ENCODE assay signal across 10 mouse cellular contexts in genomic region chr8:119812650-119813431, GRCm38 (mm10). TPM values are rescaled to one million over a fixed set of nuclear protein-coding genes. Genes with fewer than 3 reads are reported as not detected.
DNase-seq lines count a peak whose midpoint lies in the region; ATAC-seq and TF ChIP-seq lines count a peak whose summit lies in the region.
"Had no signal": no experiment of that assay in that cellular context is flagged by ENCODE, and none has a peak within 500 bp of the region (broad histone marks: within the 10 kb centered on the region; RNA-seq: fewer than 3 reads in every experiment).

No protein-coding gene starts in this region.

- no peak for TF ChIP-seq CTCF in MEL (IDR thresholded peaks at IDR 0.05 in 2 of 3, conservative IDR thresholded peaks at IDR 0.05 in 1 of 3; ENCODE audit: control insufficient read depth in 1 of 3, insufficient read depth in 1 of 3, low read depth in 2 of 3, low read length in 3 of 3, poor library complexity in 1 of 3, severe bottlenecking in 1 of 3)
- no peak for TF ChIP-seq CTCF in kidney, postnatal 0 days (IDR thresholded peaks at IDR 0.05; ENCODE audit: low read depth)

- no peaks in the 10 kb centered on the region for H3K79me2 ChIP-seq in MEL (ENCODE audit: control insufficient read depth, insufficient read depth, low read length, poor library complexity)

- H3K27me3 ChIP-seq in MEL (ENCODE audit: control insufficient read depth in 1 of 2, insufficient read depth in 2 of 2, low read length in 2 of 2) = no peaks in the 10 kb centered on the region
- H3K27me3 ChIP-seq in kidney, postnatal 0 days (ENCODE audit: insufficient read depth, low read length) = no peaks in the 10 kb centered on the region
- H3K27me3 ChIP-seq: hindbrain, embryonic 15.5 days; Patski had no signal

- peak; percentile 13; the same call in 1 of the 2 replicates for ATAC-seq in kidney, postnatal 0 days (replicated peaks; ENCODE audit: low FRiP score, low read depth)
- ATAC-seq in megakaryocyte-erythroid progenitor cell, adult 5-6 weeks (replicated peaks; ENCODE audit: low FRiP score, low TSS enrichment, poor library complexity, severe bottlenecking) = peak; percentile 21; the same call in 1 of the 2 replicates
- no peak for ATAC-seq in cerebellum, adult (ENCODE audit: insufficient number of reproducible peaks, low FRiP score, low TSS enrichment)
- ATAC-seq: Patski had no signal

- peak overlapping the region; percentile 96 for H3K27ac ChIP-seq in MEL (ENCODE audit: control insufficient read depth, low read depth, low read length)
- peak overlapping the region; percentile 56; the same call in 1 of the 2 replicates for H3K27ac ChIP-seq in kidney, postnatal 0 days
- H3K27ac ChIP-seq: hindbrain, embryonic 15.5 days had no signal

- H3K9ac ChIP-seq in MEL (ENCODE audit: control insufficient read depth, low read depth, low read length, poor library complexity, severe bottlenecking) = peak overlapping the region; percentile 55
- 0 out of 2 replicates have a peak overlapping the region, but pooled peaks have one; percentile 18 for H3K9ac ChIP-seq in kidney, postnatal 0 days (ENCODE audit: low read depth, low read length)
- H3K9ac ChIP-seq: hindbrain, embryonic 15.5 days had no signal

- 49% methylated on average over 12 of the region's 12 CpGs for WGBS in kidney, postnatal 0 days

- no peaks in the 10 kb centered on the region for H3K9me3 ChIP-seq in MEL (replicated peaks; ENCODE audit: insufficient read depth, low read length)
- H3K9me3 ChIP-seq in kidney, postnatal 0 days (replicated peaks; ENCODE audit: low read length) = no peaks in the 10 kb centered on the region
- H3K9me3 ChIP-seq: hindbrain, embryonic 15.5 days had no signal

- peak overlapping the region; percentile 10 to 25 for H3K4me3 ChIP-seq in MEL (ENCODE audit: control insufficient read depth in 1 of 2, insufficient read depth in 1 of 2, low read depth in 2 of 2, low read length in 2 of 2)
- no peak overlapping the region for H3K4me3 ChIP-seq in kidney, postnatal 0 days (replicated peaks; ENCODE audit: low read depth, low read length)
- H3K4me3 ChIP-seq: hindbrain, embryonic 15.5 days had no signal

- DNase-seq in heart, adult 9 months (ENCODE audit: low spot score in 2 of 2) = peak; percentile 15 to 60
- DNase-seq in heart, postnatal 4 days = no peak
- peak; percentile 89 for DNase-seq in MEL (ENCODE audit: low read depth, low spot score)
- peak; percentile 47 for DNase-seq in kidney, postnatal 0 days (ENCODE audit: low spot score)
- peak; percentile 82 for DNase-seq in thymus, postnatal 4 days
- DNase-seq in cerebellum, adult 8-10 months = no peak

- H3K4me2 ChIP-seq in kidney, postnatal 0 days (ENCODE audit: low read length) = no peak overlapping the region; the same call in 1 of the 2 replicates
- H3K4me2 ChIP-seq: hindbrain, embryonic 15.5 days had no signal

- TF ChIP-seq RAD21 in MEL (IDR thresholded peaks at IDR 0.05; ENCODE audit: low read depth, low read length) = no peak

- H3K36me3 ChIP-seq in MEL (ENCODE audit: control insufficient read depth in 1 of 2, insufficient read depth in 2 of 2, low read length in 2 of 2) = peaks cover 0 to 30% of the 10 kb centered on the region in 2 experiments; a peak in 2 of 4 replicates
- no peaks in the 10 kb centered on the region for H3K36me3 ChIP-seq in kidney, postnatal 0 days (ENCODE audit: insufficient read depth, low read length)

- peak; percentile 32 to 46; a peak in 1 of 4 replicates for TF ChIP-seq POLR2A in MEL (IDR thresholded peaks at IDR 0.05; ENCODE audit: control insufficient read depth in 1 of 2, insufficient read depth in 1 of 2, low read depth in 1 of 2, low read length in 2 of 2, poor library complexity in 1 of 2)

- peak; percentile 82 to 84 for TF ChIP-seq EP300 in MEL (IDR thresholded peaks at IDR 0.05; ENCODE audit: low read depth in 1 of 2, low read length in 2 of 2)

- peaks cover 12 to 41% of the 10 kb centered on the region in 2 experiments for H3K4me1 ChIP-seq in MEL (ENCODE audit: control insufficient read depth in 1 of 2, insufficient read depth in 2 of 2, low read length in 2 of 2)
- peaks cover 21% of the 10 kb centered on the region for H3K4me1 ChIP-seq in kidney, postnatal 0 days (replicated peaks; ENCODE audit: insufficient read depth, low read length)

TF ChIP-seq in MEL, 35 proteins besides CTCF, POLR2A, EP300 and RAD21:
- TF ChIP-seq ELF1 (IDR thresholded peaks at IDR 0.05; ENCODE audit: low read depth, low read length) (peak; percentile 70), MXI1 (IDR thresholded peaks at IDR 0.05; ENCODE audit: low read depth, low read length) (peak; percentile 74; the same call in 1 of the 2 replicates), USF1 (IDR thresholded peaks at IDR 0.05; ENCODE audit: low read depth, low read length) (peak; percentile 57; the same call in 1 of the 2 replicates), POLR2AphosphoS2 (IDR thresholded peaks at IDR 0.05; ENCODE audit: low read length) (0 out of 2 replicates have a peak, but pooled peaks have one; percentile 44), MYB (IDR thresholded peaks at IDR 0.05; ENCODE audit: low read depth, low read length) (no peak), HCFC1 (IDR thresholded peaks at IDR 0.05; ENCODE audit: low read depth, low read length) (peak; percentile 65; the same call in 1 of the 2 replicates), JUND (IDR thresholded peaks at IDR 0.05; ENCODE audit: low read depth, low read length) (peak; percentile 43; the same call in 1 of the 2 replicates), NELFE (IDR thresholded peaks at IDR 0.05; ENCODE audit: low read depth, low read length) (peak; percentile 36; the same call in 1 of the 2 replicates), ETS1 (IDR thresholded peaks at IDR 0.05; ENCODE audit: low read depth, low read length) (peak; percentile 72), TBP (IDR thresholded peaks at IDR 0.05; ENCODE audit: low read depth, low read length) (peak; percentile 74), ZMIZ1 (IDR thresholded peaks at IDR 0.05; ENCODE audit: low read depth, low read length) (no peak), MAZ (IDR thresholded peaks at IDR 0.05; ENCODE audit: low read depth, low read length) (peak; percentile 70; the same call in 1 of the 2 replicates), MAX (IDR thresholded peaks at IDR 0.05; ENCODE audit: low read length) (peak; percentile 89), CHD2 (IDR thresholded peaks at IDR 0.05; ENCODE audit: low read length) (peak; percentile 60), GATA1 (IDR thresholded peaks at IDR 0.05; ENCODE audit: low read depth, low read length) (peak; percentile 81), TAL1 (IDR thresholded peaks at IDR 0.05; ENCODE audit: low read length) (no peak), SIN3A (IDR thresholded peaks at IDR 0.05; ENCODE audit: low read length) (peak; percentile 83), TCF12 (IDR thresholded peaks at IDR 0.05; ENCODE audit: low read depth, low read length) (peak; percentile 56; the same call in 1 of the 2 replicates), UBTF (IDR thresholded peaks at IDR 0.05; ENCODE audit: borderline replicate concordance, insufficient read depth, low read depth, low read length) (no peak), RCOR1 (IDR thresholded peaks at IDR 0.05; ENCODE audit: low read depth, low read length) (peak; percentile 77), BHLHE40 (IDR thresholded peaks at IDR 0.05; ENCODE audit: borderline replicate concordance, low read depth, low read length) (peak; percentile 73), MYC (IDR thresholded peaks at IDR 0.05; ENCODE audit: low read depth, low read length) (peak; percentile 92), USF2 (IDR thresholded peaks at IDR 0.05; ENCODE audit: borderline replicate concordance in 1 of 2, insufficient read depth in 1 of 2, low read depth in 1 of 2, low read length in 2 of 2) (no peak), E2F4 (IDR thresholded peaks at IDR 0.05; ENCODE audit: borderline replicate concordance, low read depth, low read length) (no peak), CHD1 (IDR thresholded peaks at IDR 0.05; ENCODE audit: low read depth, low read length) (no peak)

RNA-seq across cellular contexts. Expression of gene Cotl1, which starts 27.5 kb away (rescaled TPM):
- total RNA-seq in heart, postnatal 4 days (2021) = 10 to 100 TPM; 51.5 to 56.0 TPM
- 60.5 and 70.3 TPM in 2 replicates for total RNA-seq in MEL (2012; rRNA removed)
- 100 to 1,000 TPM in 1 of 2 experiments, not detected in 1; 114 TPM for polyA plus RNA-seq in MEL (2012; ENCODE audit: insufficient read depth in 1 of 2, insufficient read length in 2 of 2, low read depth in 1 of 2, low replicate concordance in 2 of 2, missing spikeins in 1 of 2)
- polyA plus RNA-seq in kidney, postnatal 0 days (2015; fragmentation: Nextera tagmentation; extraction: Ambion mirVana) = 101 and 117 TPM in 2 replicates
- 24.4 and 63.9 TPM in 2 replicates for total RNA-seq in megakaryocyte-erythroid progenitor cell, adult 5-6 weeks (2014; fragmentation: Nextera tagmentation)
- total RNA-seq in megakaryocyte-erythroid progenitor cell, adult 5-6 weeks (2017) = 30.4 and 44.2 TPM in 2 replicates

RNA-seq across cellular contexts. Expression of gene Tldc1, which starts 34.6 kb away (rescaled TPM):
- 1 to 10 TPM; 9.0 to 9.2 TPM for total RNA-seq in heart, postnatal 4 days (2021)
- total RNA-seq in MEL (2012; rRNA removed) = 13.4 and 16.4 TPM in 2 replicates
- polyA plus RNA-seq in MEL (2012; ENCODE audit: insufficient read depth in 1 of 2, insufficient read length in 2 of 2, low read depth in 1 of 2, low replicate concordance in 2 of 2, missing spikeins in 1 of 2) = 10 to 100 TPM in 1 of 2 experiments, not detected in 1; 16.1 TPM
- 11.8 and 11.9 TPM in 2 replicates for polyA plus RNA-seq in kidney, postnatal 0 days (2015; fragmentation: Nextera tagmentation; extraction: Ambion mirVana)
- 8.5 and 12.4 TPM in 2 replicates for total RNA-seq in megakaryocyte-erythroid progenitor cell, adult 5-6 weeks (2014; fragmentation: Nextera tagmentation)
- 5.7 and 11.5 TPM in 2 replicates for total RNA-seq in megakaryocyte-erythroid progenitor cell, adult 5-6 weeks (2017)

RNA-seq across cellular contexts. Expression of gene Klhl36, which starts 49.2 kb away (rescaled TPM):
- total RNA-seq in heart, postnatal 4 days (2021) = 1 to 10 TPM; 4.7 to 4.8 TPM
- 4.5 and 4.6 TPM in 2 replicates for total RNA-seq in MEL (2012; rRNA removed)
- 1 to 10 TPM in 1 of 2 experiments, not detected in 1; 6.6 TPM for polyA plus RNA-seq in MEL (2012; ENCODE audit: insufficient read depth in 1 of 2, insufficient read length in 2 of 2, low read depth in 1 of 2, low replicate concordance in 2 of 2, missing spikeins in 1 of 2)
- polyA plus RNA-seq in kidney, postnatal 0 days (2015; fragmentation: Nextera tagmentation; extraction: Ambion mirVana) = 22.1 and 22.5 TPM in 2 replicates
- 2.2 and 4.4 TPM in 2 replicates for total RNA-seq in megakaryocyte-erythroid progenitor cell, adult 5-6 weeks (2014; fragmentation: Nextera tagmentation)
- total RNA-seq in megakaryocyte-erythroid progenitor cell, adult 5-6 weeks (2017) = 3.2 and 5.6 TPM in 2 replicates

Comparison
In these comparisons a context has a peak if more than half of its experiments do, and no peak if none do; other contexts are left out.
1. DNase-seq: peak in heart, adult 9 months (2 of 2), MEL (single experiment), kidney, postnatal 0 days (single experiment) and thymus, postnatal 4 days (single experiment); none in heart, postnatal 4 days (single experiment) and cerebellum, adult 8-10 months (single experiment).